Mouse (Mus musculus): ENCODE data around the gene March10.

Gene March10

GRCm38 (mm10) chr11:105464430-105464967, 8.0 kb upstream of the March10 start:
- DNase-seq, result no peak

DNA sequence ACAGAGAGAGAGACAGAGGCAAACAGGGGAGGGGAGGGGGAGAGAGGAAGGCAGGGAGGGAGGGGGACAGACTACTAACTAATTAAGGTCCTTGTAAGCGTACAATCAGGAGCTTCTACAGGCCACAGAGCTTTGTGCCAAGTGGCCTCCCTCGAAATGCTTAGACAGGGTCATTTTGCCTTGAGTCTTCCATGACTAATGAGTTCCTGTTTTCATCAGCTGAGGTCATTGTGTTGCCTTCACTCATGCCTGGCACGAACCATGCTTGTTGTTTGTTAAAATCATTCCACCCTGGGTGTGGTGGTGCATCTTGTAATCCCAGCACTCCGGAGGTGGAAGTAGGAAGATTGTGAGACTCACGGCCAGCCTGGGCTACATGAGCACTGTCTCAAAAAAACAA, 3.4 kb upstream of the March10 start:
- DNase-seq, result peak; percentile 29

- no peak for DNase-seq
Measured at GRCm38 (mm10) chr11:105457041-105457440, 506 bp upstream of the March10 start.

- no peak for DNase-seq
Measured at GRCm38 (mm10) chr11:105455118-105455517, 1.4 kb downstream of the March10 start.

DNA sequence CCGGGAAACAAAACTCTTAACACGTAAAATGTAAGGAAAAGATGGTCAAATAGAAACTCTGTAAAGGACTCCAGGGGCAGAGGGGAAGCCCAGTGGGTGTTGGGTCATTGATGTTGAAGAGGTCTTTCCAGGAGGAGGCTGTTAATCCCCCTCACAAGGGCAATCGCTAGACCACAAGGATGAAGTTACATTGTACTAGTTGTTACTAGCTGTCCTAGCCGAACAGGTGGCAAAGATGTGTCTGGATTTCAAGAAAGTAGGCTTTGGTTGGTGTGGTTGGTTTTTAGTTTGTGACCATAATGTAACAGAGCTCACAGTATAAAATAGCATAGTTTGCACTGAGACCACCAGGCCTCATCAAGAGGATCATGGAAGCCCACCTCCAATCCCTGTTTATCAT, 3.5 kb downstream of the March10 start:
- no peak for DNase-seq

DNA sequence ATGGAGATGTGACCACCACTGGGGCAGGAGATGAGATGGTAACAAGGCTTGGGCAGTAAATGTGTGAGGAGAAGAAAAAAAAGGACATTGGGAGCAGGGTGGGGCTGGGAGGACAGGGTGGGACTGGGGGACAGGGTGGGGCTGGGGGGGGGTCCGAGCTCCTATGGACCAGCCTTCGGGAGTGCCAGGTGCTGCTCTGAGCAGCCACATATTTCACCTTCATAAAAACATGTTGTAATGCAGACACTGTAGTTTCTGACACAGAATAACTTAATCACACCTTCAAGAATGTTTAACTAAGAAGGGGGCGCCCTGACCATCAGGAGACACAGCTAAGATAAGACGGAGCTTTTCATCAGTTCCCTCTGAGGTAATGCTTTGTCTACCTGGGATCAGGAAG, 4.0 kb downstream of the March10 start:
- DNase-seq, result no peak

DNA sequence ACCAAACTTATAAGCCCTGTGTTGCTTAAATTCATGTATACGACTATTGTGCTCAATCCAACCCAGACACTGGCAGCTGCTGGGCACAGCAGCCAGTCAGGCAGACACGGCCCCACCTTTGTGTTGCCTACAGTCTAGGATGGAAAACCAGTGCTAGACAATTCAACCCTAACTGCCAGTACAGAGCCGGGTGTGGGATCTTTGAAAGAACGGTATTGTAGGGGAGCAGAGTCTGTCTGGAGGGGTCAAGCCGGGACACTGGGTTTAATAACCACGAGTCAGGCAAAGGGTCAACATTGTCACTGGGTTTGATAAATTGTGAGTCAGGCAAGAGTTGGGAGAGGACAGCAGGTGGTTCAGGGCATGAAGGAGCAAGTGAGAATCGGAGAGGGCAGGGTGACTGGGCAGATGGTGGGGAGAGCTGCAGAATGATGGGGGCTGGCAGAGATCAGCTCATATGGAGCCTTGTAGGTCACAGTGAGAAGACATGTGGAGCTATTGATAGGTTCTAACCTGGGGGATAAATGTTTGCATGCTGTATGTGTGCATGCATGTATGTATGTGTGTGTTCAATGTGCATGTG, 4.9 kb downstream of the March10 start:
- no peak for DNase-seq

DNA sequence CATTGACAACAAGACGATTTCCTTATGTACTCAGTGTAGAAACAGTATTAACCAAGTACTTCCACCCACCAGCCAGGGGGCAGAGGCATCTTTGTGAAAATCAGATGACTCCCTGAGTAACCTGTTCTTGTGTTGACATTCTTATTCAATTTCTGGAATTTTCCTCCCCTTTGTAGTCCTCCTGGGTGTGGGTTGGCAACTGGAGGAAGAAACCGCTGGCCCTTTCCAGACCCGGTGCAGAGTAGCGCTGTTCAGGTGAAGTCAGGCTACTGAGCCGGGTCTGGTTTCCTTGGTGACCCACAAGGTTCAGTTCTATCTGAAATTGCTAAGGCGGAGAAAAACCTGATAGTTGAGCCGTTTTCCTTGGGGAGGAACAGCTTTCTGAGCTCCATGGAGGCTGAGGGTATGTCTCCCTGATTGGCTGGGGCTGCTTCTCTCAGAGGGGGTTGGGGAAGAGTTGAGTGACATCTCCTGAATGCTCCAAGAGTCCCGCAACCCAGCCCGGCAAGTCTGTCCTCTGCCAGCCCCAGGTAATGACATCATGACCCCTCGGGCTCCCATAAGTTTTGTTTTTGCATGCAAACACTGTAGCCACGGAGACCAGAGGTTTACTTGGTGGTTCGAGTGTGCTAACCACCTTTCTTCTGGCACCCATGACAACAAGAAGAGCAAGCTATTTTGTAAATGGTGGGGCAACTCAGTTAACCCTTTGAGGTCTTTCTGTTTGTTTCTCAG, 6.8 kb downstream of the March10 start:
- no peak for DNase-seq

GRCm38 (mm10) chr11:105447661-105448060, 8.9 kb downstream of the March10 start:
- no peak for DNase-seq

GRCm38 (mm10) chr11:105446221-105446620, 10.3 kb downstream of the March10 start:
- no peak for DNase-seq

DNA sequence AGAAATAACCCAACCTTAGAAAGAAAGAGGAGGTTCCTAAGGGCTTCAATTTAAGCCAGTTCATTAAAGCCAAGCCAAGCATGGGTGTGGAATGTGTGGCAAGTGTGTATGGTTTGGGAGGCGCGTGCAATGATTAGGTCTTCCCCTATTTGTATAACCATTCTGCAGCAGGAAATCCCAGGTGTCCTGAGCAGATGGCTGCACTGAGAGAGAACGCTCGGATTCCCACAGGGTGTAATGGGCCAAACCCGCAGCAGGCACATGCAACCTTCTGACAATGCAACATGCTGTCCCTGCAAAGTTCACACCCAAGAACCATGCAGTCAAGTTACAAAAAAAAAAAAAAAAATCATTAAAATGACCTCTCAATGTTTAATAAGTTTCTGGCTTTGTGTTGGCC, 10.8 kb downstream of the March10 start:
- DNase-seq, result no peak

DNA sequence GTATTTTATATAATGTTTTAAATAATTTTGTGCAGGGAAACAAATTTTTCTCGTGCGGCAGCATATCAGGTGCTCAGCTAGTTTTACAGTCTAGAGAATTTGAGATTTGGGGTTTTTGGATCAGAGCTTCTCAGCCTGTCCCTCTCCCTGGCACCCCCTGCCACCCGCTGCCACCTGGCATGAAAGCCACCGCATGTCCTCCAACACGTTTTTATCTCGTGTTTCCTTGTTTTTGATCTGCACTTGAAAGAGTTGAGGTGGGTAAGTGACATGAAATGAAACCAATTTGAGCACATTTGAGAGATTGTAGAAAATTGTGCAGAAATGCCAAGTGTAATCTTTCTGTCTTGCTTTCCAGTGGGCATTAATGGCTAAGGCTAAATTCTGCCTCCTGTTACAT, 11.6 kb downstream of the March10 start:
- no peak for DNase-seq

- no peak for DNase-seq
Measured at GRCm38 (mm10) chr11:105443505-105443904, 13.0 kb downstream of the March10 start.

DNA sequence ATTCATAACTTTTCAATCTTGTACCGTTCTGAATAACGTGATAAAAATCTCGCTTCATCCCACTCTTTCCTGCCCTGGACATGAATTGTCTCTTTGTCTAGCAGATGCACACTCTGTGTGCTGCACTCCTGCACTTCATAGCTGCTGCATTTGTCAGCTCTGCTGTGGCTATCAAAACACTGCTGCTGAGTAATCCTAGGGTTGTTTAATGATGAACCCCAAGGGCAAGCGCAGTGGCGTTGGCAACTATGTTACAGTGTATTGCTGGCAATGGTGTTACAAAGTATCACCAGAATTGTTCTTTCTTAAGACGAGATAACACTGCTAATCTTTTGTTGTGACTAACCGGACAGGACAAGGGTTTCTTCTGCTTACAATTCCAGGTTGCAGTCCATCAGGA, 16.7 kb downstream of the March10 start:
- no peak for DNase-seq

- no peak for DNase-seq
Measured at GRCm38 (mm10) chr11:105438907-105439306, 17.6 kb downstream of the March10 start.

DNA sequence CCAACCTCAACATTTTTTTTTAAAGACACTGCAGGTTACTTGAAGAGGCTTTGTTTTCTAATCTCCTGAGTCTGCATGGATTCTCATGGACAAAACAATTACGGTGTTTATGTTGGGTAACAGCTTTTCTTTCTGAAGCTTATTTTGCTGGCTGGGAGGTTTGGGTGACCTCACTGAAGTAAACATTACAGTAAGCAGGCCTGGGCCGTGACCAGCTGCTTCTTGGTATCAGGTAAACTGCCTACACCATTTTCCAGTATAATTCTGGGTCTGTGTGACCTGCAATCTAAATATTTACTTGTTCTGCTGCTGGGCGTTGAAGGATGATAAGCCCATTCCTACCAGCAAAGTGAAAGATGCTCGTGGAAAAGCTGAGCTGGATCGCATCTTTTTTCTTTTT, 30.1 kb downstream of the March10 start:
- DNase-seq, result no peak

DNA sequence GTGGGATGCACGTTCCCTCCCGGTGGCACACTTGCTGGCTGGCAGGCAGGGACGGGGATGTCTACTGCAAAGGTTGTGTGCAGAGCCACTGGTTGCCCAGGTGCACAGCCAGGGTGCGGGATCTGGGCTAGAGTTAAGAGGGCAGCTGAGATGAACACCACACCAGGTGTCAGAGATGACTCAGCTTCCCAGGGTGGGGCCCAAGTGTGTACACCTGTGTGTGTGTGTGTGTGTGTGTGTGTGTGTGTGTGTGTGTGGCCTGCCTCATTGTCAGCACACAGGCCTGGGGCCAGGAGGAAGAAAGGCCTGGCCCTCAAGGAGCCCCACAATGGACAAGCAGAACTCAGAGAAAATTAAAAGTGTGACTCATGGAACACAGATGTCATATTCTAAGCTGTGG, 31.9 kb downstream of the March10 start:
- DNase-seq, result no peak

GRCm38 (mm10) chr11:105420671-105421450, 35.7 kb downstream of the March10 start:
- peak; percentile 19 for DNase-seq

DNA sequence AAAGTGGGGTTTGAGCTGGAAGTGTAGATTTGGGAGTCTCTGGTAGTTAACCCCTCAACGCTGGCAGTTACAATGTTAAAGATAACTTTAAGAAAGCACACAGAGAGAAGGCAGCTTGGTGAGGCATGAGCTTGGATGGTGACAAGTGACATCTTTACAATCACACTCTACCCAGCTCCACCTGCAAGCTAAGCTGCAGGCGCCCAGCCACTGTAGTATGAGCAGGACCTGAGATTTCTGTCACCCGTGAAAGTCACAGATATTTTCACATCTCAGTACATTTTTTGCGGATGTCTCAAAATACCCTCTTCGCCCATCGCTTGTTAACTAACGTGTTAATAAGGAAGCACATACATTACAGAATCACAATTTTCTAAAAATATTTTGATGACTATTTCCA, 36.6 kb downstream of the March10 start:
- DNase-seq, result no peak

GRCm38 (mm10) chr11:105414009-105414408, 42.5 kb downstream of the March10 start:
- no peak for DNase-seq

GRCm38 (mm10) chr11:105409408-105409807, 47.1 kb downstream of the March10 start:
- DNase-seq, result no peak

- DNase-seq, result peak; percentile 32
Measured at GRCm38 (mm10) chr11:105407846-105408441, 48.6 kb downstream of the March10 start.

- no peak for DNase-seq
Measured at GRCm38 (mm10) chr11:105402355-105402754, 54.2 kb downstream of the March10 start.
